Mouse (Mus musculus) cerebellum, adult 9-11 months (tissue): ENCODE data around the gene Slc45a3.
A peak's percentile ranks its signal among the peaks of the same experiment; 100 is the strongest.

Source experiments
- DNase-seq: peaks from one replicate; pipeline ENCODE4 v3.0.0; 2022

Gene Slc45a3

GRCm38 (mm10) chr1:131965818-131966217, 3.1 kb downstream of the Slc45a3 start:
- DNase-seq = no peak

- DNase-seq = no peak
These were observed 4.6 kb downstream of the Slc45a3 start for GRCm38 (mm10) chr1:131967336-131967735.

GRCm38 (mm10) chr1:131968556-131968955, 5.8 kb downstream of the Slc45a3 start:
- no peak for DNase-seq

- DNase-seq = no peak
These were observed 6.2 kb downstream of the Slc45a3 start for GRCm38 (mm10) chr1:131968983-131969382.

- no peak for DNase-seq
These were observed 7.1 kb downstream of the Slc45a3 start for GRCm38 (mm10) chr1:131969825-131970224.

- DNase-seq = no peak
These were observed 7.5 kb downstream of the Slc45a3 start for GRCm38 (mm10) chr1:131970322-131970660.

- DNase-seq = no peak
These were observed 8.1 kb downstream of the Slc45a3 start for GRCm38 (mm10) chr1:131970661-131971520.

- DNase-seq = no peak
These were observed 9.2 kb downstream of the Slc45a3 start for GRCm38 (mm10) chr1:131971771-131972497.

GRCm38 (mm10) chr1:131972498-131973334, 9.9 kb downstream of the Slc45a3 start:
- DNase-seq = no peak

- no peak for DNase-seq
These were observed 11.2 kb downstream of the Slc45a3 start for GRCm38 (mm10) chr1:131973991-131974390.

- DNase-seq = no peak
These were observed 14.1 kb downstream of the Slc45a3 start for GRCm38 (mm10) chr1:131976886-131977285.

- DNase-seq = no peak
These were observed 17.7 kb downstream of the Slc45a3 start for GRCm38 (mm10) chr1:131980471-131980870.

GRCm38 (mm10) chr1:131981378-131982013, 18.7 kb downstream of the Slc45a3 start:
- DNase-seq = peak; percentile 69

- peak; percentile 72 for DNase-seq
These were observed 20.1 kb downstream of the Slc45a3 start for GRCm38 (mm10) chr1:131982907-131983306.

- DNase-seq = no peak
These were observed 21.0 kb downstream of the Slc45a3 start for GRCm38 (mm10) chr1:131983806-131984205.

- no peak for DNase-seq
These were observed 24.7 kb downstream of the Slc45a3 start for GRCm38 (mm10) chr1:131987432-131987831.

GRCm38 (mm10) chr1:131989476-131989875, 26.7 kb downstream of the Slc45a3 start:
- DNase-seq = no peak

- no peak for DNase-seq
These were observed 27.5 kb downstream of the Slc45a3 start for GRCm38 (mm10) chr1:131990083-131990760.

- DNase-seq = peak; percentile 67
These were observed 29.8 kb downstream of the Slc45a3 start for GRCm38 (mm10) chr1:131992561-131993001.

- DNase-seq = no peak
These were observed 30.6 kb downstream of the Slc45a3 start for GRCm38 (mm10) chr1:131993169-131994040.

GRCm38 (mm10) chr1:131995062-131995461, 32.3 kb downstream of the Slc45a3 start:
- DNase-seq = no peak
